Mouse (Mus musculus): Measurements from ENCODE around the gene Spen. TPM values are rescaled to one million over a fixed set of nuclear protein-coding genes. Genes with fewer than 3 reads are reported as not detected.

Gene Spen
- polyA plus RNA-seq, 1 experiment from 2014 or later: 3.3 TPM

DNA sequence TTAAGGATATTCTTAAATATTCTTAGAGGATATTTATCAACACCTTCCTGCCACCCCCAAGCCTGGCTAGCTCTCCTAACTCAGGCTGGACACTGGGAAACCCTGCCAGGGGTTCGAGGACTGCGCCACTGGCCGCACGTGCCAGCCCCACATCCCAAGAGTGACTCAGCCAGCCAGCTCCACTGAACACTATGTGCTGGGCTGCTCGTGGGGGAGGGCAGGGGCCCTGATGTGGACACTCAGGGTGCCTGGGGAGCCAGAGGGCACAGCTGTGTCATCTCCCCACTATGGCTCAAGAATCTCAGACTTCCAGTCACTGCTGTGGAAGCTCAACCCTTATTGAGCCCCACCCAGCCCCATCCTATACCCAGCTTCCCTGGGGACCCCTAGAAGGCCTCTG is 115.1 kb downstream of the Spen start:
- no peak overlapping the region for H3K4me2 ChIP-seq (ENCODE audit: low read depth, low read length)
- no peak overlapping the region for H3K4me3 ChIP-seq (ENCODE audit: low read depth, low read length)
- no peak for ATAC-seq (ENCODE audit: low read depth)
- H3K9ac ChIP-seq (ENCODE audit: low read depth, low read length): no peak overlapping the region
- 73% methylated on average over 5 of the region's 5 CpGs for WGBS (ENCODE audit: insufficient replicate concordance)
- H3K4me1 ChIP-seq (ENCODE audit: control insufficient read depth, low read depth, low read length): peaks cover 7% of the 10 kb centered on the region
- no peaks in the 10 kb centered on the region for H3K9me3 ChIP-seq (replicated peaks; ENCODE audit: control insufficient read depth, low read length)
- H3K27ac ChIP-seq (ENCODE audit: low read length): no peak overlapping the region
- H3K36me3 ChIP-seq (ENCODE audit: control insufficient read depth, insufficient read depth): no peaks in the 10 kb centered on the region
- H3K27me3 ChIP-seq (ENCODE audit: control insufficient read depth, insufficient read depth, low read depth, low read length): peaks cover 6% of the 10 kb centered on the region

DNA sequence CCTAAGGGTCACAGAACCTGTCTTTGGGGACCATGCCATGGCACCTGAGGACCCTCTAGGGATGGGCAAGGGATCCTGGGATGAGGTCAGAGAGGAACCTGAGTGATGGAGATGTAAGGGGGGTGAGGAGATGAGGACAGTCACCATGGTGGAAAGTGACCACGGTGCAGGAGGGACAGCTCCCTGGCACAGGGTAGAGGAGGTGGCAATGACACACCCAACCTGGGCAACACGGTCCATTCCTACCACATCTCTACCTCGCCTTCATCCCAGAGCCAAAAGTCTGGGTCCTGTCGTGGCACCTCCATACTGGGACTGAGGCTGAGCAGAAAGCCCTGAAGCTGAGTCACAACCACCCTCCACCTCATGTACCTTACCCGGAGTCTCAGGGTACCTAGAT is 115.6 kb downstream of the Spen start:
- Histone ChIP-seq H3K9ac (ENCODE audit: low read depth, low read length) (no peak overlapping the region), H3K36me3 (ENCODE audit: control insufficient read depth, insufficient read depth) (no peaks in the 10 kb centered on the region), H3K27me3 (ENCODE audit: control insufficient read depth, insufficient read depth, low read depth, low read length) (peaks cover 6% of the 10 kb centered on the region), H3K4me2 (ENCODE audit: low read depth, low read length) (no peak overlapping the region), H3K27ac (ENCODE audit: low read length) (no peak overlapping the region), H3K4me1 (ENCODE audit: control insufficient read depth, low read depth, low read length) (peaks cover 7% of the 10 kb centered on the region), H3K9me3 (replicated peaks; ENCODE audit: control insufficient read depth, low read length) (no peaks in the 10 kb centered on the region), H3K4me3 (ENCODE audit: low read depth, low read length) (no peak overlapping the region)
- ATAC-seq (ENCODE audit: low read depth): no peak
- 58% methylated on average over 5 of the region's 5 CpGs for WGBS (ENCODE audit: insufficient replicate concordance)

DNA sequence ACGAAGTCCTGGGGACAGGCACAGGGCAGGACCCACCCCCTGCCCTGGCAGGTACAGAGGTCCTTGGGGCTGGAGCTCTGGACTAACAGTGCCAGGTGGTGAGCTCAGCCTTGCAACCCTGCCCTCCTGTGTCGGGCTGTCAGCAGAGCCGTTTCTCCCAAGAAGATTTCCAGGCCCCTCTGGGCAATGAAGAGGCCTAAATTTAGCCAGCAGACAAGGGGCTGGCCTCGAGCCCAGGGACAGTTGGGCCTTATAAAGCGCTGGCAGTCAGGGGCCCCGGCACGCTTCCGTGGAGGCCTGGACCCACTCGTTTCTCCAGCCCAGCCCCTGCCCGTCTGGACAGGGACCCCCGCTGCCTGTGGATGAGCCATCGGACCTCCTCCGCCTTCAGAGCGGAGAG is 117.0 kb downstream of the Spen start:
- H3K4me2 ChIP-seq (ENCODE audit: low read depth, low read length): no peak overlapping the region
- H3K27ac ChIP-seq (ENCODE audit: low read length): no peak overlapping the region
- no peaks in the 10 kb centered on the region for H3K9me3 ChIP-seq (replicated peaks; ENCODE audit: control insufficient read depth, low read length)
- no peak overlapping the region for H3K9ac ChIP-seq (ENCODE audit: low read depth, low read length)
- H3K4me3 ChIP-seq (ENCODE audit: low read depth, low read length): no peak overlapping the region
- 66% methylated on average over 14 of the region's 14 CpGs for WGBS (ENCODE audit: insufficient replicate concordance)
- no peaks in the 10 kb centered on the region for H3K36me3 ChIP-seq (ENCODE audit: control insufficient read depth, insufficient read depth)
- H3K4me1 ChIP-seq (ENCODE audit: control insufficient read depth, low read depth, low read length): peaks cover 7% of the 10 kb centered on the region
- H3K27me3 ChIP-seq (ENCODE audit: control insufficient read depth, insufficient read depth, low read depth, low read length): peaks cover 6% of the 10 kb centered on the region
- no peak for ATAC-seq (ENCODE audit: low read depth)

DNA sequence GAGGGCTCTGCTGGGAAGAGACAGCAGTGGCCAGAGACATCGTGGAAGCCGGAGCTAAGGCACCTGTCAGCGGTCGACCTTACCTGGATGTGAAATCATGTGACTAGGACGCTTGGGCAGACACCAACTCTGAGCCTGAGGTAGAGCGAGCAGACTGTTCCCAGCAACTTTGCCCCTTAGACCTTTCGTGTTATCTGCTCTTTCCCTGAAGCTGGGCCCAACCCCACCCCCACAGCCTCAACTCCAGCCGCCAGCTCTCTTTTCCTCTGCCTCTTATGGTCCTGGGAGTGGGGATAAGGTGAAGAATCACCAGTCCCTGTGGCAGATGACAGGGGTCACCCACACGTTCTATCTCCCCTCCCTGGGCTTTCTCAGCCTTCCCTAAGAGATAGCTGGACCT is 117.5 kb downstream of the Spen start:
- no peak overlapping the region for H3K27ac ChIP-seq (ENCODE audit: low read length)
- H3K4me2 ChIP-seq (ENCODE audit: low read depth, low read length): no peak overlapping the region
- peaks cover 7% of the 10 kb centered on the region for H3K4me1 ChIP-seq (ENCODE audit: control insufficient read depth, low read depth, low read length)
- H3K36me3 ChIP-seq (ENCODE audit: control insufficient read depth, insufficient read depth): no peaks in the 10 kb centered on the region
- H3K27me3 ChIP-seq (ENCODE audit: control insufficient read depth, insufficient read depth, low read depth, low read length): peaks cover 6% of the 10 kb centered on the region
- WGBS (ENCODE audit: insufficient replicate concordance): 39% methylated on average over 9 of the region's 9 CpGs
- H3K9me3 ChIP-seq (replicated peaks; ENCODE audit: control insufficient read depth, low read length): no peaks in the 10 kb centered on the region
- ATAC-seq (ENCODE audit: low read depth): no peak; the same call in 1 of the 2 replicates
- H3K9ac ChIP-seq (ENCODE audit: low read depth, low read length): no peak overlapping the region
- H3K4me3 ChIP-seq (ENCODE audit: low read depth, low read length): no peak overlapping the region

DNA sequence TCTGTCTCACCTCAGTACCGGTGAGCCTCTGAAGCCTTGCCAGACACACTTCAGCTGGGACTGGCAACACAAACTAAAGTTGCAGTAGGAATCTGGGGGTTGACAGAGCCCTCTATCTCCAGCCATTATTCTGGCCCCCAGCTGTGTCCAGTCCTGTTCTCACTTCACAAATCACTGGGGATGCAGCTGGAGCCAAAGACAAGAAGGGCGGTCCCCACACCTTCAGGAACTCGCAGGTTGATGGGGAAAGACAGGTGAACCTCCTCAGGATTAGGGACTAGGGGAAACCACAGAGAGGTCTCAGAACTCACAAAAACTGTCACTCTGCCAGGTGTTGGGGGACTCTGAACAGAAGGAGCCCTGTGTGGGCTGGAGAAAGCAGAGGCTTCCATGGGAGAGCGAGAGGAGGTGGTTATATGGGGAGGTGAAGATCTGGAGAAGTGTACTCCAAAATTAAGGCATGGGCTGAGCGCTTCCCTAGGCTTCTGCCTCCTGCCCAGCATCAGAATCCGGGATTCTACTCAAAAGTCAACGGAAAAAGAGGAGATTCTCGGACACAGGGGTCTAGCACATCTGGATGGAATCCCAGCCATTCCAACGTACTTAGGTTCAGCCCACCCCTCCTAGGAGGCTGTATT is 118.1 kb downstream of the Spen start, which contains the start of gene Hspb7:
Gene Hspb7, plus strand, starts transcription at position 588 of the 638 bp plus-strand sequence.
- WGBS (ENCODE audit: insufficient replicate concordance): 48% methylated on average over 9 of the region's 9 CpGs
- no peak for ATAC-seq (ENCODE audit: low read depth)
- no peak within 1 kb of the TSS for H3K4me2 ChIP-seq (ENCODE audit: low read depth, low read length)
- no peak within 1 kb of the TSS for H3K4me3 ChIP-seq (ENCODE audit: low read depth, low read length)
- no peaks in the 10 kb centered on the region for H3K9me3 ChIP-seq (replicated peaks; ENCODE audit: control insufficient read depth, low read length)
- no peak within 1 kb of the TSS for H3K9ac ChIP-seq (ENCODE audit: low read depth, low read length)
- no peak within 1 kb of the TSS for H3K27ac ChIP-seq (ENCODE audit: low read length)
- H3K36me3 ChIP-seq (ENCODE audit: control insufficient read depth, insufficient read depth): no peaks in the 10 kb centered on the region
- H3K27me3 ChIP-seq (ENCODE audit: control insufficient read depth, insufficient read depth, low read depth, low read length): peaks cover 3% of the 10 kb centered on the region
- peaks cover 7% of the 10 kb centered on the region for H3K4me1 ChIP-seq (ENCODE audit: control insufficient read depth, low read depth, low read length)

DNA sequence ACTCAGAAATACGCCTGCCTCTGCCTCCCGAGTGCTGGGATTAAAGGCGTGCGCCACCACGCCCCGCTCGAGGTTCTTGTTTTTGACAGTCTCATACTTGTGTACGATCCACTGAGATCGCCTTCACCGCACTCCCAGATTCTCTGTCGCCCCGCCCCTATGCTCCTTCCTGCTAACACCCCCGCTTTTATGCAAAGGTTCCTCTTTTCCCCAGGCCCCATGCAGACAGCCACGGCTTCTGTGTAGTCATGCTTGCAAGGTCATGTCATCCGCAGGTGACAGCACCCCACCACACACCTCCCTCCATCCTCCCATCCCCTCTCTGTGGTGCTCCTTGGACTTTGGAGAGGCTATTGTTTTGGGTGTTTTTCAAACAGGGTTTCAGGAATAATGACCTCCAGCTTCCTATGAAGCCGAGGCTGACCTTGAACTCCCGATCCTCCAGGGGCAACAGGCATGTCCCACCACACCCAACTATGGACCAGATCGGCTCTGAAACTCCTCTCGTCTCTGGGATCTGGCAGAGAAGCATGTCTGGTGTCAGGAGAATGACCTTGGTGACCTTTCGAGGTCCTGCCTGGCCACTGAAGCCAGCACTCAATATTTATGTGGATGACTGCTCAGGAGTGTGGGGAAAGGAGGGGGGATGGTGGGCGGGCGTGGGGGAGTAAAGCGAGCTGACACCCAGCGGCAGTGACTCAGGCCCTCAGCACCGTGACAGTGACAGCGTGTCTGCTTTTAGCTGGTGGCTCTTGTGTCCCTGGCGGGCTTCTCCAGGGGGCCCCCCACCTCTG is 118.8 kb downstream of the Spen start:
- ATAC-seq (ENCODE audit: low read depth): no peak
- H3K27me3 ChIP-seq (ENCODE audit: control insufficient read depth, insufficient read depth, low read depth, low read length): no peaks in the 10 kb centered on the region; the same call in 1 of the 2 replicates
- H3K9me3 ChIP-seq (replicated peaks; ENCODE audit: control insufficient read depth, low read length): no peaks in the 10 kb centered on the region
- no peak overlapping the region for H3K27ac ChIP-seq (ENCODE audit: low read length)
- no peaks in the 10 kb centered on the region for H3K36me3 ChIP-seq (ENCODE audit: control insufficient read depth, insufficient read depth)
- no peak overlapping the region for H3K4me2 ChIP-seq (ENCODE audit: low read depth, low read length)
- WGBS (ENCODE audit: insufficient replicate concordance): 25% methylated on average over 27 of the region's 27 CpGs
- H3K4me3 ChIP-seq (ENCODE audit: low read depth, low read length): no peak overlapping the region
- H3K4me1 ChIP-seq (ENCODE audit: control insufficient read depth, low read depth, low read length): peaks cover 7% of the 10 kb centered on the region
- H3K9ac ChIP-seq (ENCODE audit: low read depth, low read length): no peak overlapping the region

Other genes starting within 250 kb of the Spen start
- 0.53 and 0.93 TPM in 2 replicates for gene Epha2, start 237.4 kb downstream of the Spen start, polyA plus RNA-seq (2015; fragmentation: Nextera tagmentation; extraction: Ambion mirVana)
- gene Fam131c, start 170.4 kb downstream of the Spen start, polyA plus RNA-seq (2015; fragmentation: Nextera tagmentation; extraction: Ambion mirVana): not detected in 2 replicates
- gene Clcnka, start 139.9 kb downstream of the Spen start, polyA plus RNA-seq (2015; fragmentation: Nextera tagmentation; extraction: Ambion mirVana): 0.05 TPM in 1 of 2 replicates, not detected in the other
- not detected in 2 replicates for gene Clcnkb, start 122.6 kb downstream of the Spen start, polyA plus RNA-seq (2015; fragmentation: Nextera tagmentation; extraction: Ambion mirVana)
- gene Hspb7, start 117.8 kb downstream of the Spen start, polyA plus RNA-seq (2015; fragmentation: Nextera tagmentation; extraction: Ambion mirVana): 0.22 and 0.97 TPM in 2 replicates
- not detected in 2 replicates for gene Srarp, start 102.5 kb downstream of the Spen start, polyA plus RNA-seq (2015; fragmentation: Nextera tagmentation; extraction: Ambion mirVana)
- gene Zbtb17, start 93.9 kb downstream of the Spen start, polyA plus RNA-seq (2015; fragmentation: Nextera tagmentation; extraction: Ambion mirVana): 6.6 and 7.9 TPM in 2 replicates
- gene Fblim1, start 67.5 kb upstream of the Spen start, polyA plus RNA-seq (2015; fragmentation: Nextera tagmentation; extraction: Ambion mirVana): 1.5 and 2.3 TPM in 2 replicates
- 4.5 and 5.3 TPM in 2 replicates for gene Tmem82, start 80.0 kb upstream of the Spen start, polyA plus RNA-seq (2015; fragmentation: Nextera tagmentation; extraction: Ambion mirVana)
- gene Slc25a34, start 85.2 kb upstream of the Spen start, polyA plus RNA-seq (2015; fragmentation: Nextera tagmentation; extraction: Ambion mirVana): 0.08 and 0.14 TPM in 2 replicates
- 1.0 and 1.5 TPM in 2 replicates for gene Plekhm2, start 126.3 kb upstream of the Spen start, polyA plus RNA-seq (2015; fragmentation: Nextera tagmentation; extraction: Ambion mirVana)
- gene Rsc1a1, start 147.0 kb upstream of the Spen start, polyA plus RNA-seq (2015; fragmentation: Nextera tagmentation; extraction: Ambion mirVana): not detected in 2 replicates
- gene Ddi2, start 184.8 kb upstream of the Spen start, polyA plus RNA-seq (2015; fragmentation: Nextera tagmentation; extraction: Ambion mirVana): 13.9 and 14.5 TPM in 2 replicates
- 25.9 and 28.3 TPM in 2 replicates for gene Agmat, start 208.1 kb upstream of the Spen start, polyA plus RNA-seq (2015; fragmentation: Nextera tagmentation; extraction: Ambion mirVana)

All from liver, embryonic 16.5 days (tissue).